In the genomic region with DNA sequence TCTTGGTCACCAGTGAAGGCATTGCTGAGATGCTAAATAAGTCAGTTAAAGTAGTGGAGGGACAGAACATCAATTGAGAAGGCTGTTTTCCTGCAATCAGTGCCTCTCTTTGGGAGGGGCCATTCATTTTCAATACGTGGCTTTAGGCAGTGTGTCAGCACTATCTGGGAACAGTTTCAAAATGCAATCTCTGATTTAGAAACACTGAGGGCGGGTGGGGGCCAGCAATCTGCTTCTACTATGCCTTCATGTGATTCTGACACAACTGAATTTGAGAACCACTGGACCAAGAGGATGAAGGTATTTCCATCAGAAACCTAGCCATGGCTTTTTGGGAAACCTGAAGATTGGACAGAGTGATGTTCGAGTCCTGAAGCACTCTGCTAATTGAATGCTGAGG, we compare ENCODE assay signal across 13 mouse cellular contexts. TPM values are rescaled to one million over a fixed set of nuclear protein-coding genes. Genes with fewer than 3 reads are reported as not detected.
DNase-seq lines count a peak whose midpoint lies in the region; ATAC-seq lines count a peak whose summit lies in the region.
"Had no signal": no experiment of that assay in that cellular context is flagged by ENCODE, and none has a peak within 500 bp of the region (broad histone marks: within the 10 kb centered on the region; RNA-seq: fewer than 3 reads in every experiment).

No protein-coding gene starts in this region.

- DNase-seq in heart, postnatal 36 days = no peak
- peak; percentile 56 for DNase-seq in right cerebral cortex, adult 18-20 months
- DNase-seq in right cerebral cortex, postnatal 4 days = no peak
- peak; percentile 22 to 39 for DNase-seq in layer of hippocampus, postnatal 10 days (ENCODE audit: low spot score in 2 of 2)
- no peak for DNase-seq in kidney, postnatal 25 days
- DNase-seq in gastrocnemius, adult 18-20 months (ENCODE audit: low spot score) = no peak
- DNase-seq in cerebellum, postnatal 4 days (ENCODE audit: low spot score in 2 of 2) = no peak
- DNase-seq: heart, adult 11 months; thymus, adult 18-20 months had no signal

- H3K36me3 ChIP-seq in heart, embryonic 13.5 days = no peaks in the 10 kb centered on the region

- H3K27ac ChIP-seq in heart, embryonic 13.5 days (replicated peaks) = peak overlapping the region; percentile 24; the same call in 1 of the 2 replicates
- H3K27ac ChIP-seq: kidney, postnatal 0 days; liver, embryonic 15.5 days had no signal

- no peak overlapping the region for H3K9ac ChIP-seq in heart, embryonic 13.5 days
- H3K9ac ChIP-seq: liver, embryonic 15.5 days had no signal

- intact Hi-C loops in heart, postnatal 36 days (cut with DNase I) = no loop called here

- ATAC-seq in heart, embryonic 13.5 days (ENCODE audit: extremely low read depth, insufficient number of reproducible peaks, low FRiP score, low TSS enrichment) = no peak

- H3K9me3 ChIP-seq in heart, embryonic 13.5 days = no peaks in the 10 kb centered on the region
- H3K9me3 ChIP-seq: liver, embryonic 15.5 days had no signal

- no peak overlapping the region for H3K4me3 ChIP-seq in heart, embryonic 13.5 days
- H3K4me3 ChIP-seq: liver, embryonic 15.5 days had no signal

- H3K27me3 ChIP-seq in heart, embryonic 13.5 days (replicated peaks) = no peaks in the 10 kb centered on the region
- H3K27me3 ChIP-seq: liver, embryonic 15.5 days had no signal

- 59% methylated on average over 3 of the region's 3 CpGs for WGBS in heart, embryonic 13.5 days

- H3K4me1 ChIP-seq in heart, embryonic 13.5 days = peaks cover 36% of the 10 kb centered on the region
- H3K4me1 ChIP-seq: liver, embryonic 15.5 days had no signal

- no peak overlapping the region for H3K4me2 ChIP-seq in heart, embryonic 13.5 days
- H3K4me2 ChIP-seq: liver, embryonic 15.5 days had no signal

RNA-seq across cellular contexts. Expression of a gene that starts 28.1 kb away (rescaled TPM):
- 0.36 and 0.56 TPM in 2 replicates for polyA plus RNA-seq in heart, embryonic 13.5 days (2015; fragmentation: Nextera tagmentation; extraction: Ambion mirVana)
- total RNA-seq in heart, postnatal 36 days (2021) = under 1 TPM; 0.64 to 0.81 TPM
- under 1 TPM in 1 of 2 experiments, not detected in 1; 0.20 TPM for total RNA-seq in layer of hippocampus, postnatal 10 days (2021)
- 1 to 10 TPM; 1.3 TPM for total RNA-seq in gastrocnemius, adult 18-20 months (2021)
- total RNA-seq: common myeloid progenitor, adult 5-6 weeks had no signal

RNA-seq across cellular contexts. Expression of a gene that starts 30.4 kb away (rescaled TPM):
- polyA plus RNA-seq in heart, embryonic 13.5 days (2015; fragmentation: Nextera tagmentation; extraction: Ambion mirVana) = 9.4 and 11.1 TPM in 2 replicates
- total RNA-seq in heart, postnatal 36 days (2021) = 10 to 100 TPM; 52.5 to 58.2 TPM
- 1 to 10 TPM; 1.3 TPM for total RNA-seq in layer of hippocampus, postnatal 10 days (2021)
- 100 to 1,000 TPM in 1 of 2 experiments, 10 to 100 TPM in 1; 98.9 to 131 TPM for total RNA-seq in gastrocnemius, adult 18-20 months (2021)
- total RNA-seq: common myeloid progenitor, adult 5-6 weeks had no signal

RNA-seq across cellular contexts. Expression of a gene that starts 47.9 kb away (rescaled TPM):
- polyA plus RNA-seq in heart, embryonic 13.5 days (2015; fragmentation: Nextera tagmentation; extraction: Ambion mirVana) = 8.5 and 10.1 TPM in 2 replicates
- total RNA-seq in heart, postnatal 36 days (2021) = 1 to 10 TPM; 2.3 to 3.2 TPM
- total RNA-seq in layer of hippocampus, postnatal 10 days (2021) = 1 to 10 TPM; 8.0 to 9.3 TPM
- 1 to 10 TPM in 1 of 2 experiments, under 1 TPM in 1; 0.94 to 2.4 TPM for total RNA-seq in gastrocnemius, adult 18-20 months (2021)

RNA-seq across cellular contexts. Expression of a gene that starts 49.5 kb away (rescaled TPM):
- 6.6 and 7.6 TPM in 2 replicates for polyA plus RNA-seq in heart, embryonic 13.5 days (2015; fragmentation: Nextera tagmentation; extraction: Ambion mirVana)
- total RNA-seq in heart, postnatal 36 days (2021) = 1 to 10 TPM; 5.4 to 6.2 TPM
- 1 to 10 TPM; 4.3 to 5.3 TPM for total RNA-seq in layer of hippocampus, postnatal 10 days (2021)
- 1 to 10 TPM; 1.6 to 1.7 TPM for total RNA-seq in gastrocnemius, adult 18-20 months (2021)

Comparison
In these comparisons a context has a peak if more than half of its experiments do, and no peak if none do; other contexts are left out.
1. DNase-seq: peak in right cerebral cortex, adult 18-20 months (single experiment) and layer of hippocampus, postnatal 10 days (2 of 2); none in heart, postnatal 36 days (0 of 2), right cerebral cortex, postnatal 4 days (single experiment), kidney, postnatal 25 days (0 of 2), gastrocnemius, adult 18-20 months (single experiment) and cerebellum, postnatal 4 days (0 of 2).
2. RNA of a gene that starts 30.4 kb away (total RNA-seq): 98.9 to 131 TPM in gastrocnemius, adult 18-20 months and 52.5 to 58.2 TPM in heart, postnatal 36 days; 1.3 TPM in layer of hippocampus, postnatal 10 days; every median in the first group is over 10 times any median in the second.